Mouse (Mus musculus) embryonic fibroblast, embryonic 13.5 days (primary cell): ENCODE results near the gene Pcdh11x. TPM values are rescaled to one million over a fixed set of nuclear protein-coding genes. Genes with fewer than 3 reads are reported as not detected.
"Not testable (repeated sequence)": the region's sequence is repeated elsewhere in the genome, so short reads cannot be mapped to it uniquely, and the experiment has no call there.

ENCODE experiments used
- H3K27ac ChIP-seq: 2 replicates; pipeline ENCODE4 v1.5.1; 2012; ENCODE audit warnings: low read length, control low read depth, inconsistent platforms; ENCODE audit not compliant: insufficient read depth
- H3K4me1 ChIP-seq: 2 replicates; pipeline ENCODE4 v1.6.1; 2011; ENCODE audit warnings: low read length; ENCODE audit not compliant: control insufficient read depth, insufficient read depth
- H3K4me3 ChIP-seq: 2 replicates; pipeline ENCODE4 v1.5.1; 2011; ENCODE audit warnings: mild to moderate bottlenecking, control low read depth, low read length; ENCODE audit not compliant: insufficient read depth
- CTCF ChIP-seq: IDR thresholded peaks from 2 replicates; pipeline ENCODE4 v1.5.1; 2011; ENCODE audit warnings: mild to moderate bottlenecking, control low read depth, low read length, moderate library complexity, borderline replicate concordance; ENCODE audit not compliant: insufficient read depth
- POLR2A ChIP-seq: IDR thresholded peaks from 2 replicates; pipeline ENCODE4 v1.6.1; 2011; ENCODE audit warnings: low read depth, mild to moderate bottlenecking, control low read depth, low read length, moderate library complexity
- polyA plus RNA-seq: library from polyadenylated mRNA; stranded (reverse); fragments of >200 nt; gene quantifications from 2 replicates; pipeline ENCODE4 v1.2.4, GENCODE M21; 2011; ENCODE audit warnings: low read depth; ENCODE audit not compliant: missing spikeins, insufficient read length

The Pcdh11x gene
- polyA plus RNA-seq: 6.4 and 12.0 TPM in 2 replicates

DNA sequence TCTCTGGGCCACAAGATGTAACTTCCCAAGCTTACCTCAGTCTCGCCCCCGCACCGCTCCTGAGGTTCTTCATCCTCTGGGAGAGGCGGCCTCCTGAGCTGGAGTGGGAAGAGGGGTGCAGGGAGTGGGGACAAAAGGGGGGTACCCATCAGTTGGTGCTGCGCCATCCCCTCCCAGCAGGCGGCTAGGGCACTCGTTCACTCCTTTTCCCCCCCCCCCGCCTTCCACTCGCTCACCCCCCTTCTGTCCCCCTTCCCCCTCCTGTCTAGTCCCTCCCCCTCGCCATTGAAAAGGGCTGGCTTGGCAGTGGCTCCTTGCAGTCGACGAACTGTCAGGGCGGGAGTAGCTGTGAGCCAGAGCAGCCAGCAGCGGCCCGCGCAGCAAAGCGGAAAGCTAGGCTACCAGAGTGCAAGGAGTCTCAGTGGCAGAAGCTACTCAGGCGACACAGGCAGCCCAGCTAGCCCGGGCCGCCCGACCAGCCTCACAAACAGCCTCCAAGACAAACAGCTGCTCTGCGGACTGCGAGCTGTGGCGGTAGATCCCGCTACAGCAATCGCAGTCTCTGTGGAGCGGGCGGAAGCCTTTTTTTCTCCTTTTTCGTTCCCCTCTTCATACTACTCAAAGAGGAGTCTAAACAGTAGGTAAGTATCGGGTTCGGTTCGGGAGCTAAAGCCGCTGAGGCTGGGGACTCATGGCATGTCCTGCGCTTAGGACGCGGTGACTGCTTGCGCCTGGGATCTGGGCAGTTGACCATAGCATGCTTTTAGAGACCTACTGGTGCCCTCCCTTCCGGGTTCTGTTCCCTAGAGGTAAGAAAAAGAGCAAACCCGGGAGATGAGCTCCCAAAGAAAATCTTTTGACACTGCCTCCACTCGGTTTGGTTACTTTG, at the start of gene Pcdh11x:
Gene Pcdh11x (plus strand): TSS at position 249 of the 889 bp plus-strand sequence.
- peak within 1 kb of the TSS; percentile 85 for H3K27ac ChIP-seq
- no peaks in the 10 kb centered on the region for H3K4me1 ChIP-seq
- peak within 1 kb of the TSS; percentile 57 for H3K4me3 ChIP-seq
- TF ChIP-seq POLR2A (peak; percentile 98), CTCF (no peak)

- TF ChIP-seq POLR2A: no peak
- Histone ChIP-seq H3K27ac (no peak overlapping the region), H3K4me1 (no peaks in the 10 kb centered on the region), H3K4me3 (no peak overlapping the region)
Observed at GRCm38 (mm10) chrX:120260089-120260488, 30.0 kb upstream of the Pcdh11x start.

DNA sequence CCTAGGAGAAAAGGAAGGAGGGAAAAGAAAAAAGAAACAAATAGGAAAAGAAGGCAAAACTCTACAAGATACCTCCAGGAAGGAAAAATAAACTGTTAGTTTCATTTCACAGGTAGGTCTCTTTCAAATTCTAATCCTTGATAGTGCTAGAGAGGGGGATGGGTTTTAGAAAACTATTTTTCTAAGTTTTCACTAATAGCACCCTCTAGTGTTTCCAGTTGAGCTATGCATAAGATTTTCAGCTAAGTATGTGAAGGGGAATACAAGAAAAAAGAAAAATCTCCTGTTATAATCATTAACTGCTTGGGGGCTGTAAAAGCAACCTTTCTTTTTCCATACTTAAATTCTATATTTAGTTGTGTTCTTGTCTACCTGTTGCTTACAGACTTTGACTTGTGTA, 4.5 kb upstream of the Pcdh11x start:
- no peak overlapping the region for H3K4me3 ChIP-seq
- no peak for TF ChIP-seq CTCF
- no peak for TF ChIP-seq POLR2A
- H3K27ac ChIP-seq: no peak overlapping the region
- H3K4me1 ChIP-seq: no peaks in the 10 kb centered on the region

DNA sequence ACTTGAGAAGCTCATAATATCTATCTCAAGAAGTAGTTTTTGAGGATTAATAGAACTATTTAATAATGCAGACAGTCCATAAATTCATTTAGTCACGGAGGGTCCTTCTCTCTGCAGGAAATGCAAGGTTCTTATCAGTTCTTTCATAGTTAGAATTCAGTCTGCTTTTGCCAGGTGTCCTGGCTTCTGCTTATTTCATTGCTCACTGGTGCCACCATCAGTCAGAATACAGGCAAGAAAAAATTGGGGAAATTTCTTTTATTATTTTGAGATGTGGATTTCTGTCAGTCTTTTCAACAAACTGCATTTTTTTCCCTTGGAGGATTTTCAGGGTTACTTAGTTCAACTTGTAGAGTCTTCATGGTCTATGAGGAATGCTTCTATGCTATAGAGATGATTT, 2.6 kb upstream of the Pcdh11x start:
- TF ChIP-seq POLR2A (no peak), CTCF (no peak)
- H3K27ac ChIP-seq: no peak overlapping the region
- no peaks in the 10 kb centered on the region for H3K4me1 ChIP-seq
- H3K4me3 ChIP-seq: no peak overlapping the region

DNA sequence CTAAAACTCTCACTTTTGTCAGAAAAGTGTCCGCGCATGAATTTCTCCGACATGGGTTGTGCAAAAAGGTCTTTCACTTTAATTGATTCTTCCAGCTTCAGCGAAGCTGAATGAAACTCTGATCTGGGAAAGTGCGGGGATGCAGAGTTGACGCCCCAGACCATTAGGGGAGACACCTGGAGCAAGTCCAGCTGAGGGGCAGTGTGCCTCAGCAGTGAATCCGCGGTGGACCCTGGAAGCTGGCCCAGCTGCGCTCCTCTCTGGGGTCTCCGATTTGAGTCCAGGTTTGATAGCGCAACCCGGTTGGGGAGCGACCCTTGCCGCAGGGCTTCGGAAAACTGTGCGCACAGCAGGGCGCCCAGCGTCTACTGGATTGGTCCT, 831 bp downstream of the Pcdh11x start:
- peak overlapping the region; percentile 57 for H3K4me3 ChIP-seq
- no peaks in the 10 kb centered on the region for H3K4me1 ChIP-seq
- no peak overlapping the region for H3K27ac ChIP-seq
- TF ChIP-seq CTCF (no peak), POLR2A (no peak)

GRCm38 (mm10) chrX:120291696-120292095, 1.6 kb downstream of the Pcdh11x start:
- TF ChIP-seq POLR2A (no peak), CTCF (no peak)
- no peaks in the 10 kb centered on the region for H3K4me1 ChIP-seq
- H3K4me3 ChIP-seq: peak overlapping the region; percentile 33

GRCm38 (mm10) chrX:120292832-120293750, 3.0 kb downstream of the Pcdh11x start:
- H3K27ac ChIP-seq: no peak overlapping the region
- peak overlapping the region; percentile 52 for H3K4me3 ChIP-seq
- H3K4me1 ChIP-seq: no peaks in the 10 kb centered on the region
- TF ChIP-seq CTCF (no peak), POLR2A (no peak)

More at GRCm38 (mm10) chrX:120291696-120292095, 1.6 kb downstream of the Pcdh11x start:
- H3K27ac ChIP-seq: no peak overlapping the region

DNA sequence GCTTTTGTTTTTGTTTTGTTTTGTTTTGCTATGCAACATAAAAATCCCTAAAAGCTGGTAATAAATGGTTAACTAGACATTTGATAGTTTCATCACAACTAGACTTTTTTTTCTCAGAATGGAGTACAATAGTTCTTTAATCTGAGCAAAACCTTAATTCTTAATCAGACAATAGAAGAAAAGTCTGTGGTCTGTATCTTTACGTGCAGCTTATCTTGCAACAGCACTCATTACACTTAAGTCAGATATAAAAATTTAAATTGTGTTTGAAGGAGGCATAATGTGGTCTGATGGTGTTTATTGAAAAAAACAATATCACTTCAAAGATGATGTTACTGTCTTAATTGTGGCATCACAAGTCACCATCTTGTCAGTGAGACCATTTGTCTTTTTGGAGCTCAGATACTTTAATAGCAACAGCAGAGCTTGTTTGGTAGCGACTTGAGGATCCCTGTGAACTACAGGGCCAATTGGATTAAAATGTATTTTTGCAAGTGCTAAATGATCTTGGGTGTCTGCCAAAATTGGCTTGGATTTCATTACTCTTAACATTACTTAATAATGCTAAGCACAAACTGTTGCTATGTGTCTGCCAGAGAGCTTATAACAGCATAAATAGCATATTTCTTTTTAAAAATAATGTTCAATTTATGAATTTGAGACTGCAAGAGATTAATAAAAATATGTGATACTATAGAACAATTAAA, 11.6 kb downstream of the Pcdh11x start:
- no peak for TF ChIP-seq POLR2A
- no peak for TF ChIP-seq CTCF
- Histone ChIP-seq H3K4me1 (no peaks in the 10 kb centered on the region), H3K4me3 (no peak overlapping the region), H3K27ac (no peak overlapping the region)

GRCm38 (mm10) chrX:120312995-120313394, 22.9 kb downstream of the Pcdh11x start, which contains the start of gene H2afb3:
TSS of gene H2afb3 (minus strand) at chrX:120313095.
- not testable (repeated sequence) for H3K4me3 ChIP-seq, H3K4me1 ChIP-seq, H3K27ac ChIP-seq
